Comparison of ENCODE assay signal across 19 mouse cellular contexts in the genomic region with DNA sequence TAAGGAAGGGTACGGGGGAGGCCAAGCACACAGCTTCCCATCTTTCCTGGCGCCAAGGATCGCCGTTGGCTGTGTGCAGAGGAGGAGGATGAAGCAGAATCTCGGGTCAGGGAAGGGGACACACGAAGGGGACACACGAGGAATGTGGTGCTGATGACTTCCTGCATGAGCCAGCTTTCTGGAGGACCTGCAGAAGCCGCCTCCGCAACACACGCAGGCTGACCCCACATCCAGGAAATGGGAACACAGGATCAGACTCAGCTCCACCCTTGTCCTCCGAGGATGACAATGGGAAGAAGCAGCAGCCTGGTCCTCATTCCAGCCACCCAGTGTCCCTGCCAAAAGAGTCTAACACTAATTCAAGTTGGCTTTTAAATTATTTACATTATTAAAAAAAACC. TPM values are rescaled to one million over a fixed set of nuclear protein-coding genes. Genes with fewer than 3 reads are reported as not detected.
DNase-seq lines count a peak whose midpoint lies in the region; ATAC-seq and TF ChIP-seq lines count a peak whose summit lies in the region.
"Had no signal": no experiment of that assay in that cellular context is flagged by ENCODE, and none has a peak within 500 bp of the region (broad histone marks: within the 10 kb centered on the region; RNA-seq: fewer than 3 reads in every experiment).

No protein-coding gene starts in this region.

- no peak for ATAC-seq in heart, embryonic 12.5 days (ENCODE audit: insufficient number of reproducible peaks, low FRiP score)
- ATAC-seq in G1E (ENCODE audit: extremely low read depth, insufficient number of reproducible peaks, low FRiP score, poor library complexity, severe bottlenecking), result no peak
- peak; percentile 37; the same call in 1 of the 2 replicates for ATAC-seq in lung, embryonic 15.5 days (ENCODE audit: borderline replicate concordance, extremely low read depth, low FRiP score, low TSS enrichment)
- ATAC-seq: forebrain, embryonic 15.5 days; intestine, embryonic 15.5 days; liver, postnatal 0 days; midbrain, embryonic 13.5 days had no signal

- no peak overlapping the region for H3K4me2 ChIP-seq in heart, embryonic 12.5 days
- no peak overlapping the region for H3K4me2 ChIP-seq in lung, embryonic 15.5 days
- H3K4me2 ChIP-seq: forebrain, embryonic 15.5 days; heart, embryonic 15.5 days; hindbrain, embryonic 13.5 days; intestine, embryonic 15.5 days; limb, embryonic 15.5 days; midbrain, embryonic 13.5 days had no signal

- H3K9me3 ChIP-seq in heart, embryonic 12.5 days (replicated peaks), result no peaks in the 10 kb centered on the region
- H3K9me3 ChIP-seq in G1E (replicated peaks), result no peaks in the 10 kb centered on the region
- no peaks in the 10 kb centered on the region for H3K9me3 ChIP-seq in lung, embryonic 15.5 days
- H3K9me3 ChIP-seq: forebrain, embryonic 15.5 days; heart, embryonic 15.5 days; hindbrain, embryonic 13.5 days; intestine, embryonic 15.5 days; limb, embryonic 15.5 days; midbrain, embryonic 13.5 days had no signal

- H3K27me3 ChIP-seq in heart, embryonic 12.5 days (replicated peaks), result no peaks in the 10 kb centered on the region
- H3K27me3 ChIP-seq in G1E (ENCODE audit: insufficient read depth, low read length), result 0 out of 2 replicates have a peak, but pooled peaks cover 2% of the 10 kb centered on the region
- H3K27me3 ChIP-seq in lung, embryonic 15.5 days, result no peaks in the 10 kb centered on the region
- H3K27me3 ChIP-seq: forebrain, embryonic 15.5 days; heart, embryonic 15.5 days; hindbrain, embryonic 13.5 days; intestine, embryonic 15.5 days; limb, embryonic 15.5 days; midbrain, embryonic 13.5 days had no signal

- no peak overlapping the region for H3K27ac ChIP-seq in heart, embryonic 12.5 days (ENCODE audit: poor library complexity, severe bottlenecking)
- 0 out of 2 replicates have a peak overlapping the region, but pooled peaks have one; percentile 17 for H3K27ac ChIP-seq in brown adipose tissue, adult 24 weeks (replicated peaks; ENCODE audit: low read depth, low read length)
- H3K27ac ChIP-seq in lung, embryonic 15.5 days, result 0 out of 2 replicates have a peak overlapping the region, but pooled peaks have one; percentile 3
- H3K27ac ChIP-seq: forebrain, embryonic 15.5 days; heart, embryonic 15.5 days; hindbrain, embryonic 13.5 days; intestine, embryonic 15.5 days; limb, embryonic 15.5 days; midbrain, embryonic 13.5 days had no signal

- WGBS in heart, embryonic 12.5 days, result 71% methylated on average over 11 of the region's 11 CpGs
- WGBS in lung, embryonic 15.5 days, result 41% methylated on average over 11 of the region's 11 CpGs

- DNase-seq in heart, adult 18-20 months, result peak; percentile 27 to 66
- no peak for DNase-seq in G1E (ENCODE audit: low spot score)
- DNase-seq in embryo, embryonic 10.5 days (ENCODE audit: low spot score), result no peak
- DNase-seq in ovary, postnatal 14 days (ENCODE audit: low spot score), result no peak
- DNase-seq in urinary bladder, postnatal 4 days (ENCODE audit: low spot score in 2 of 2), result no peak
- DNase-seq: cerebellum, adult 11-12 months; layer of hippocampus, adult 9-11 months; liver, postnatal 0 days had no signal

- H3K4me3 ChIP-seq in heart, embryonic 12.5 days, result no peak overlapping the region
- peak overlapping the region; percentile 38; the same call in 1 of the 2 replicates for H3K4me3 ChIP-seq in G1E (ENCODE audit: low read depth, low read length)
- no peak overlapping the region for H3K4me3 ChIP-seq in brown adipose tissue, adult 24 weeks (ENCODE audit: insufficient read depth, low read depth, low read length)
- no peak overlapping the region for H3K4me3 ChIP-seq in lung, embryonic 15.5 days
- H3K4me3 ChIP-seq: forebrain, embryonic 15.5 days; heart, embryonic 15.5 days; hindbrain, embryonic 13.5 days; intestine, embryonic 15.5 days; limb, embryonic 15.5 days; midbrain, embryonic 13.5 days; myocyte had no signal

- H3K4me1 ChIP-seq in heart, embryonic 12.5 days (replicated peaks), result peaks cover 32% of the 10 kb centered on the region
- H3K4me1 ChIP-seq in G1E (ENCODE audit: insufficient read depth, low read depth, low read length), result peaks cover 32% of the 10 kb centered on the region
- no peaks in the 10 kb centered on the region; the same call in 1 of the 2 replicates for H3K4me1 ChIP-seq in brown adipose tissue, adult 24 weeks (ENCODE audit: control insufficient read depth, insufficient read depth, insufficient read length, low read length)
- peaks cover 12% of the 10 kb centered on the region for H3K4me1 ChIP-seq in lung, embryonic 15.5 days
- H3K4me1 ChIP-seq: intestine, embryonic 15.5 days; limb, embryonic 15.5 days had no signal

- H3K9ac ChIP-seq in heart, embryonic 12.5 days, result no peak overlapping the region
- no peak overlapping the region for H3K9ac ChIP-seq in lung, embryonic 15.5 days
- H3K9ac ChIP-seq: forebrain, embryonic 15.5 days; heart, embryonic 15.5 days; hindbrain, embryonic 13.5 days; intestine, embryonic 15.5 days; limb, embryonic 15.5 days; liver, postnatal 0 days; midbrain, embryonic 13.5 days had no signal

- H3K36me3 ChIP-seq in heart, embryonic 12.5 days, result no peaks in the 10 kb centered on the region
- no peaks in the 10 kb centered on the region for H3K36me3 ChIP-seq in G1E (replicated peaks)
- H3K36me3 ChIP-seq in lung, embryonic 15.5 days, result no peaks in the 10 kb centered on the region
- H3K36me3 ChIP-seq: forebrain, embryonic 15.5 days; heart, embryonic 15.5 days; hindbrain, embryonic 13.5 days; intestine, embryonic 15.5 days; limb, embryonic 15.5 days; midbrain, embryonic 13.5 days had no signal

- no peak for TF ChIP-seq CTCF in G1E (IDR thresholded peaks at IDR 0.05; ENCODE audit: low read depth, low read length)

RNA-seq across cellular contexts. Expression of a gene that starts 22.2 kb away (rescaled TPM):
- 10 to 100 TPM; 21.0 to 21.5 TPM for total RNA-seq in heart, adult 18-20 months (2021)
- 61.5 and 65.9 TPM in 2 replicates for polyA plus RNA-seq in heart, embryonic 12.5 days (2016; fragmentation: Nextera tagmentation; extraction: Ambion mirVana)
- total RNA-seq in G1E (2014; fragmentation: Nextera tagmentation) (155 and 165 TPM in 2 replicates), G1E (2017) (84.5 and 93.8 TPM in 2 replicates)
- 44.0 and 61.0 TPM in 2 replicates for polyA plus RNA-seq in G1E (2012)
- 9.9 and 10.8 TPM in 2 replicates for polyA plus RNA-seq in brown adipose tissue, adult 24 weeks (2012; ENCODE audit: insufficient read depth, insufficient read length, missing spikeins)
- polyA plus RNA-seq in lung, embryonic 15.5 days (2015; fragmentation: Nextera tagmentation; extraction: Ambion mirVana), result 61.9 and 62.6 TPM in 2 replicates

RNA-seq across cellular contexts. Expression of a gene that starts 59.2 kb away (rescaled TPM):
- total RNA-seq in heart, adult 18-20 months (2021), result 1 to 10 TPM; 8.7 to 9.3 TPM
- 13.9 and 14.7 TPM in 2 replicates for polyA plus RNA-seq in heart, embryonic 12.5 days (2016; fragmentation: Nextera tagmentation; extraction: Ambion mirVana)
- total RNA-seq in G1E (2014; fragmentation: Nextera tagmentation), result not detected in 2 replicates
- 0.22 and 0.23 TPM in 2 replicates for total RNA-seq in G1E (2017)
- polyA plus RNA-seq in G1E (2012), result not detected in 2 replicates
- 6.9 and 14.4 TPM in 2 replicates for polyA plus RNA-seq in brown adipose tissue, adult 24 weeks (2012; ENCODE audit: insufficient read depth, insufficient read length, missing spikeins)
- 10.3 and 10.6 TPM in 2 replicates for polyA plus RNA-seq in lung, embryonic 15.5 days (2015; fragmentation: Nextera tagmentation; extraction: Ambion mirVana)
- total RNA-seq: neutrophil, adult 5-6 weeks had no signal

Comparison
In these comparisons a context has a peak if more than half of its experiments do, and no peak if none do; other contexts are left out.
1. DNase-seq: peak in heart, adult 18-20 months (2 of 2); none in G1E (single experiment), embryo, embryonic 10.5 days (single experiment), ovary, postnatal 14 days (single experiment) and urinary bladder, postnatal 4 days (0 of 2).